Mouse (Mus musculus): ENCODE measurements around the gene Sh3rf1.
"Not testable (repeated sequence)": the region's sequence is repeated elsewhere in the genome, so short reads cannot be mapped to it uniquely, and the experiment has no call there.

The Sh3rf1 gene

DNA sequence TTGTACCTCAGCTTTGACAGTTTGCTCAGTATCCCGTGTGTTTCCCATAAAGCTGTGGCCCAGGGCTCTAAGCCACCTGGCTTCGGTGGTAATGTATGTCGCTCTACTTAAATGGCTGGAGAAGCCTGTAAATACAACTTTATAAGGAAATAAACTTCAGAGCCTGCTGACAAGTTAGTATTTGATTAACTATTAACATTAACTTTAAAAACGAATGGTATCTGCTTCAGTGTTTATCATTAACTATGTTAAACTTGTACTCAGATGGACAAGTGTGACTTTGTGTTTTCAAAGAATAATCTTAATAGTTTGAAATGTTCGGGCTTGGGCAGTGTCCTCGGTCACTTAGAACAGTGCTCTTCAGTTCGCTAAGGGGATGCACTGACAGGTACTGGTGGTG lies 151.5 kb downstream of the Sh3rf1 start:
- DNase-seq, result no peak

DNA sequence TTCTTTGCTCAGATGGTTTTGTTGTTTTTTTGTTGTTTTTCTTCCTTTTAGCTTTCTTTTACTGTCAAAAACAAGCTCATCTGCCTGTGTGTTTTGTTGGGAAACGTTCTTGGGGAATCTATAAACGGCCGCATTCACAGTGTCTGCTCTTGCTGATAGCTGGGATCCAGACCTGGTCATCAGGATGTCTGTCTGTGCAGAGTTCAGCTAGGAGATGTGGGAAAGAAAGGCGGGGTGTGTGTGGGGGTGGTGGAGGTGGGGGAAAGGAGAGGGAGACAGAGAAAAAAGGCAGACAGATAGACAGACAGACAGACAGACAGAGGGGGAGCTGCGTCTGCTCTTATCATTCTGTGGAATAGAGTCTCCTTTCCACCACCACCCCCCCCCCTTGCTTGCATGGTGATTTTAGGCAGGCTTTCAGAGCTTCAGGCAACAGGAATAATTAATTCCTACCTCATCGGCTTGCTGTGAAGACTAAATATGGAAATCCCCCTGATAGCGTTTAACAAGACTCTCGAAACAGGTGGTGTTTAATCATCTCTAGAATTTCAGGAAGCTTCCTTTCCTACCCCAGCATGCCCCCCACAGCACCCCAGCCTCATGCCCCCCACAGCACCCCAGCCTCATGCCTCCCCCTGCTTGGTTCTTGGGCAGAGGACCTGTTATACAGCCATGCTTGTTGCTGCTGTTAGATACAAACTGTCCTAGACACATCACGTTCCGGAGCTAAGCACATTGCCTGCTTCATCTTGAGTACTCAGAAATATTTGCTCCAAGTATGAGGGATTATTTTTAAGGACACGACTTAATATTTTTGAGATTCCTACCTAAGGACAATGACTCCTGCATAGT lies 155.4 kb downstream of the Sh3rf1 start:
- DNase-seq, result no peak

DNA sequence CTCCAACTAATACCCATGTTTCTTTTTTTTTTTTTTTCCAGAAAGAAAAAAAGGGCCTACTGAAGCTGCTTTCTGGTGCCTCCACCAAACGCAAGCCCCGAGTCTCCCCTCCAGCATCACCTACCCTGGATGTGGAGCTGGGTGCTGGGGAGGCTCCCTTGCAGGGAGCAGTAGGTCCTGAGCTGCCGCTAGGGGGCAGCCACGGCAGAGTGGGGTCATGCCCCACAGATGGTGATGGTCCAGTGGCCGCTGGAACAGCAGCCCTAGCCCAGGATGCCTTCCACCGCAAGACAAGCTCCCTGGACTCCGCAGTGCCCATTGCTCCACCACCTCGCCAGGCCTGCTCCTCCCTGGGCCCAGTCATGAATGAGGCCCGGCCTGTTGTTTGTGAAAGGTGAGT lies 160.9 kb downstream of the Sh3rf1 start:
- DNase-seq, result peak in 1 of 2 experiments; percentile 66

DNA sequence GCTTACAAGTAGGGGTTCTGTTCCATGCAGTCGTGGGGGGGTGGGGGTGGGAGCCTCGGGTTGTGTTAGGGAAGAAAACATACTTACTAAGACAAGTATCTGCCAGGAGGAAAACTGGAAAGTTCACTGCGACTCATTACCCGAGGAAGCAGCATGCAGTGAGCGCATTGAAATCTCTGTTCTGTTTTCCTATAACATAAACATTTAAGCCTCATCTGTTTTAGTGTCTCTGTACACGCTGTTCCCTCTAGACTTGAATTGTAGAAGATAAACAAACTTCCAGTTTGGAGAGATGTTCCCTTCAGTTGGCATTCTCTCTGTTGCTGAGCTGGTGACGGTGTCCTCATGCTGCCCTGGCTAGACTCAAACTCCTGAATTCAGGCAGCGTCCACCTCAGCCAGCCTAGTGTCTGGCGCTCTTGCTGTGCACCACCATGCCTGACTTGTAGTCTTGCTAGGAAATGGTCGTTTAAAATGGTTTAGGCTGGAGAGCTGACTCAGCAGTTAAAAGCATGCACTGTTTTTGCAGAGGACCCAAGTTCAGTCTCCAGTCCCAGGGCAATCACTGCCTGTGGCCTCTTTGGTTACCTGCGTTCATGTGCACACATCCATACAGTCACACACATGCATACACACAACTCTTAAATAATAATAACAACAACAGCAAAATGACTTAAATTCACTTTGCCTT lies 162.0 kb downstream of the Sh3rf1 start:
- DNase-seq, result no peak

DNA sequence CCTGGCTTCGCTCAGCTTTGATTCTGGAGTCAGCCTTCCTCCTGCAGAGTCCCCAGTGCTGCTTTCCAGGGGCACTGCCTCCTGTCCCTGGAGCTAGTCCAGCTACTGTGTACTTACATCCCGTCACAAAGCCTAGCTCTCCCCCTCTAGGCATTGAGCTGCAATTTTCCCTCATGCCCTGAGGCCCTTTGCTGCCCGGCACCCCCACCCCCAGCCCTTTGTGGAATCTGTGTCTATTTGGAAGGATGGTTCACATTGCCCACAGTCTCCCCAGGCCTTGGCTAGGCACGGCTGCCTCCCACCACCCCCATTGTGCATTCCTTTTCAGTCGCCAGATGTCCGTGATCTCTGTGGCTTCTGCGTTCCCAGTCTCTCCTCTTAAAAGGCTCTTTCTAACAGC lies 163.0 kb downstream of the Sh3rf1 start:
- no peak for DNase-seq

DNA sequence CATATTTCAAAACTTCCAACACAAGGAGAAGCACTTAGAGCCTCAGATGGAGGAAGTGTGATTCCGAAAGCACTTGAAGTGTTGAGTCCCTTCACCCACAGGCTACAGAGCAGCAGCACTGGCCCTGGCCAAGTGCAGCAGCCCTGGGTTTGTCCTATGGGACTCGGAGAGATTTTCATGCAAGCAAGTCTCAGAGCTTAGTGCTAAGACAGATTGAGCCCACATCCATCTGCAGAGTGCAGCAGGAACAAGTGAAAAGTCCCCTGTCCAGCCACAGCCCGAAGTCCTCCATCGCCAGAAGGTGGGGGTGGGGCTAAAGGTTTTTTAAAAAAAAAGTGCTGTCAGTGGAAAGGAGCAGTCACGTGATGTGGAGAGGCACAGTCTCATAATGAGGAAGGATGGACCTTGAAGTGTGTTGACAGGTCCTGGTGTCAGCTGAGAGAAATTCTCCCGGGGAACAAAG lies 163.9 kb downstream of the Sh3rf1 start:
- DNase-seq, result peak; percentile 46 to 68

DNA sequence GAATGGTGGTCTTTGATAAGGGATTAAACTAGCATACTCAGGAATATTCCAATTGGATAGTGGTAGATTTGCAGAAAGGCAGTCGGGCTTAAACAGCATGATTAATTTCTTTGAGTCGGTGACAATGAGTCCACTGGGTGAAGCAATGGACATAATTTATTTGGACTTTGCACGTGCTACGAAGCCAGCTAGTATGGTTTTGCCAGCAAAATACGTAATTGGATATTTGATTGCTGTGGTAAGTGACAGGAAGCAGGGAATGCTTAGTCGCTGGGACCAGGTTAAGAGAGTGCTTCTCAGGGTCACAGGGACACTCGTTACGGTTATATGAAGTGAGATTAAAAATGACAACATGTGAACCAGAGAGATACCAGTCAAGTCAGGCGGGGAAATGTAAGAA lies 164.7 kb downstream of the Sh3rf1 start:
- no peak for DNase-seq

DNA sequence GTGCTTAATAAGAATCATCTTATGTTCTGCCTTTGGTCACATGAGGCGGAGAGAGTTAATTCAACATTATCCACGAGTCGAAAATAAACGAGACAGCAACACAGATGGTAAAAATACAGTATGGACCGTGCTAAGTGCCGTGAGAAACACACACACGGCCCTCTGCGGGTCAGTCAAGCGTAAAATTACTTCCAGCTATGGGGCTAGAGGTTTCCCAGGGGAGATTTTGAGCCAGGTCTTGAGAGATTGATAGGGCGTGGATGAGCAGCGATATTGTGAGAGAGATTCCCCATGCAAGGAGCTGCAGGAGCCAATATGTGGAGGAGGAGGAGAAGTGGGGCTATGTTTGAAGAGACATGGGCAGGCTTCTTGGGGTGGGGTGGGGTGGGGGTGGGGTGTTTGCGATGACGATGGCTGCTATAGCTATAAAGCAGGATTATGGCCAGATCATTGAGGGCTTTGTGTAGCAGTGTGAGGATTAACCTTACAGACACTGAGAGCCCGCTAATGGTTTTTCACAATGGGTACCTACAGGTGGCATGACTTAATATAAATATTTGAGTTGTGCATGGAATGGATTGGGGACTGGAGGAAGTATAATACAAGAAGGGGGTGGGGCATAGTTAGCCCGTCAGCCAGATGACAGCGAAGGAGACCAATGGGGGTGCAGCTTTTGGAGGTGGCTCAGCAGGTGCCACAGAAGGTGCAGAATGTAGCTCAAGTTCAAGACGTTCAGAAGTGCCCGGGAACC lies 166.8 kb downstream of the Sh3rf1 start:
- DNase-seq, result no peak

DNA sequence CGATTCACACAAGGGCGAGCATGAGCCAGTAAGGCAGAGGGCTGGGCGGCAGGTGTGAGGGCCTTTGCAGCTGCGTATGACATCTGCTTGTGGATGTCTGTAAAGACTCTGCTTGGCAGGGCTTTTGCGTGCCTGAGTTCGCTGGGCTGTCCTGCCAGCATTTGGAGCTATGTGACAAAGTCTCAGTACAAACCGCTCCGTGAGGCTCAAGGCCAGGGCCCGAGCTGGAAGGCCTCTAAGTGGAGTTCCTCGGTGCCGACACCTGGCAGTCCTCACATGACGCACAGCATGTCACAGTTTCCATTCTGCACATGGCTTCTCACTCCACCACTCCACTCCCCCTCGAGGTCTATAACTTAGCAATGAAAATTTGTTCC lies 167.4 kb downstream of the Sh3rf1 start:
- DNase-seq, result peak in 1 of 2 experiments; percentile 49

DNA sequence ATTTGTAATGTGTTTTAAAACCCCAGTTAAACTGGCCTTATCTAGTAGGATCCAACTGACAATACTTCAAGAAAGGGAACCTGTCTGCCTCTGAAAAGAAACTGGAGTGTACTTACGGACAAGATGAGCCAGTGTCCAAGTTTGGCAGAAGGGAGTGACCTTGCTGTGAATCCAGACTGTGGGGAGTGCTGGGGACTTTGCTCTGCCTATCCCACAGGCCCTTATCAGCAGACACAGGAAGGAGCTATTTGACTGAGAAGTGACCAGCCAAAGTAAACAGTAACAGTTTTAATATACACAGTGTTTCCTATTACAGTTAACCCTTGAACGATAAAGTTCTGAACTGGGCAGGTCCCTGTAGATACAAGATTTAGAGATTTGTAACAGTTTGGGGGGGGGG lies 173.5 kb downstream of the Sh3rf1 start:
- DNase-seq, result peak in 1 of 2 experiments; percentile 40

DNA sequence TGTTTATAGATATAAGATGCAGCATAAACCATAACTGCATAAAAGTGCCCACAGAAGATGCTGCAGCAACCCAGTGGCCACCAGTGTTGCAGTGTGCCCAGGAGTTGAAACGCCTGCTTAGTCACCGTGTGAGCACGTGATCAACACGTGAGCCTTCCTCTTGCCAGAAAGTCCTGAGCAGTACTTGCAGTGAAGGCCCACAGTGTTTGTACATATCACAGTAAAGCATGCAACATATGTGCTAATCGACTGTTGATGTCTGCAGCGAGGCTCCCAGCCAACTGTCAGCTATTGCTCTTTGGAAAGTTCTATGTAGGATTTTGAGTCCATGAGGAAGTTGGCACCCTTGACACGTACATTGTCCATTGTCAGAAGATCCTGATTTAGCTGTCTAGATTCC lies 174.1 kb downstream of the Sh3rf1 start:
- DNase-seq, result peak; percentile 69 to 78

DNA sequence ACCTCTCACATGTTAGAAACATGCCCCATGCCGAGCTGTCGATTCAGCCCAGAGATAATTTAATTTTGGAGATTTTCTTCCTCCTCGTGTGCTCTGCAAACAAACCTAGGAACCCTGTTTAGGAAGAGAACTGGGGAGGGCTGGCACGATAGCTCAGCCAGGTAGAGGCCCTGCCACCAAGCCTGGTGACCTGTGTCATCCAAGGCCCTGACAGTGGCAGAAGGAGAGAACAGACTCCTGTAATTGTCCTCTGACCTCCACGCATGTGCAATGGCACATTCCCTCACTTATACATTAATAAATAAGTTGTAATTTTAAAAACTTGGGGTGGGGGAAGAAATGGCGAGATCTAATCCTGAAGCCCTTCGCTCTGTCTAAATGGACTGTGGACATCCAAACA lies 179.2 kb downstream of the Sh3rf1 start:
- no peak for DNase-seq

DNA sequence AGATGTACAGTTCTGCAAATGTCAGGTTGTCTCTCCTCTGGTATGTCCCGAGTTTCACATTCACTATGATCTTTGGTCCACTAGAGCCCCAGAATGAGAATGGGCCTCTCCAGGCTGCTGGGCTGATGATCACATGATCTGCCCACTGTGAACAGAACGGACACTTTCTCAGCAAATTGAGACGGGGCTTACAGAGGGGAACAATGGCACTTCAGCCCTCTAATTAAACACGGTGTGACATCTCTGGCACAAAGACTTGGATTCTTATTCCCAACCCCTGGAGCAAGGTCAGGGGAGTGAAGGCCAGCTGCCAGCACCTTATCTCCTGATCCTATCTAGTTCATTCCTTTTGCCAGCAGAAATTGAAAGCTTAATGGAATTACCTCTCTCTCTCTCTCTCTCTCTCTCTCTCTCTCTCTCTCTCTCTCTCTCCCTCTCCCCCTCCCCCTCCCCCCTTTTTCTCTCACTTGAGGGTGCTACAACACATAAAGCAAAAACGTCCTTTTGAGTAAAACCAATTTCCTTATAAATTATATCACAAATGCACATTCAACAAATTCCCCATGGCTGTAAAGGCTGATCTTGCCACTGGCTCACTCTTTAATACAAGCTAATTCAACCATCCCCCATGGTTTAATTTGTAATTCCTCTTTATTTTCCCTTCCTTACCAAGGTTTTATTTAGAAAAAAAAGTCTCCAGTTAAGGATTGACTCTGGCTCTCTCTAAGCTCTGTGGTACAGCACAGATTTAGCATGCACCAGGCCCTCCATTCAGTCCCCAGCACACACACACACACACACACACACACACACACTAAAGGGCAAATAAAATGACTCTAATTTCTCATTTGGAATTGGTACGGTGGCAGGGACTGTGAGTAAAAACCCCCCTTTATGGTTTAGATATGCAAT lies 179.8 kb downstream of the Sh3rf1 start:
- DNase-seq, result peak; percentile 38 to 57

DNA sequence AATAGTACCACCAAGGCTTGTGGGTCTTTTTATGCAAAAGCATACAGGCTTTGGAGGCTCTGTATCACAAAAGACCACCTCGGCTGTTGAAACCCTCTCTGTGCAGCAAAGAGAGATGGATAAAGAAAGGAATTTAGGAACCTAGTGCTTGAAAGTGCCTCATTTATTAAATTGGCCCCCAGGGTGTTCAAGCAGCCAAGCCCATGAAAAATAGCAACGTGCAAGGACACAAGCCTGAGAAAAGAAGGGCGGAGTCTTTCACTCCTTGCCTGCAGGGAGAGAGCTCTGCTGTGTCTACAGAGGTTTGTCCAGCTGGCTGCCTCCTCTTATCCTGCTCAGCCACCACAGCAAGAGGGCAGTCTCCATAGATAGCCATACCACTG lies 180.5 kb downstream of the Sh3rf1 start:
- DNase-seq, result peak in 1 of 2 experiments; percentile 39

DNA sequence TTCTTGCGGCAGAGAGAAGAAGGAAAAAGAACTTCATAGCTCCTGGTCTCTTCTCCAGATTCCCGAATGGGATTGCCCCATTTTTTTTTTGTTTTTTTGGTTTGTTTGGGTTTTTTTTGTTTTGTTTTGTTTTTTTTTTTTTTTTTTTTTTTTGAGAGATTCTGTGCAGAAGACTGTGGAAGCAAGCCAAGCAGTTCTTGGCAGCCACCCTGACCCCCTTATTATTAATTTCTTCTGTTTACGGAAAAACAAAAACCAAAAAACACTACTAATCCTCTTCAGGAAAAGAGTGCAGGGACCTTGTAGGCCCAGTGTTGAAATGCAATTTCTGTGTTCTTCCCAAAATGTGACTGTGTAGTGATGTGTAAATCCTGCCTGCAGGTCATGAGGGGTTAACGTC lies 185.4 kb downstream of the Sh3rf1 start:
- peak; percentile 43 to 44 for DNase-seq

DNA sequence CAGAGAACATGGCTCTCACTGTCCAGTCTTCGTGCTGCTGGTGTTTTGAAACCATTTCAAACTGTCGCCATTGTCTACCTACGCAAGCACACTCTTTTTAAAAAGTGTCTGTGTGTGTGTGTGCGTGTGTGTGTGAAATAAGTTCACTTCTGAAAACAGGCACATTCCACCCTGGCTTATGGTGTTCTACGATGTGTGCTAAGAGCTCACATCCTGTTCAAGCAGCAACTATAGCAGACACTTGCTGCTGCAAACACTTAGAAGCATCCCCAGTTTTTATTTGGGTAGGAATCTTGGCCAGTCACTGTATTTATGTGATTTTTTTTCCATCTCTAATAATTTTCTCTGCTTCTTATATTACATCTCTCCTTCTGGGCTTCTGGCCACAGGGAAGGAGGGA lies 186.0 kb downstream of the Sh3rf1 start:
- DNase-seq, result not testable (repeated sequence)

DNA sequence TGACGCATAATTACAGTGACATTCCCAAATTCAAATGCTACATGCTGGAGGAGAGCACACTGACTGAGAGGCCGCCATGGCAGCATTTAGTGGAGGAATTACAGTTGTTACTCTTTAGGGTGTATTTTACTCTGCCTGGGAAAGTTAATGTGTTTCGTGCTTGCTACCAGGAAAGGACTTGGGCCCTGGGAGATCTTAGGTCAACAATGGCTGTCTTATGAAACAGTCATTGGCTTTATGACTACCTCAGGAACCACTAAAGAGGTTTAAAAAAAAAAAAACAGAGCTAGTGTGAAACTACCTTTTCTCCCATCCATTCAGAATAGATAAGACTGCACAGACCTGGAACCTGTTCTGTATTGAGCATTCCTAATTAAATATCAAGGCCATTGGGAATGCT lies 195.8 kb downstream of the Sh3rf1 start:
- no peak for DNase-seq

DNA sequence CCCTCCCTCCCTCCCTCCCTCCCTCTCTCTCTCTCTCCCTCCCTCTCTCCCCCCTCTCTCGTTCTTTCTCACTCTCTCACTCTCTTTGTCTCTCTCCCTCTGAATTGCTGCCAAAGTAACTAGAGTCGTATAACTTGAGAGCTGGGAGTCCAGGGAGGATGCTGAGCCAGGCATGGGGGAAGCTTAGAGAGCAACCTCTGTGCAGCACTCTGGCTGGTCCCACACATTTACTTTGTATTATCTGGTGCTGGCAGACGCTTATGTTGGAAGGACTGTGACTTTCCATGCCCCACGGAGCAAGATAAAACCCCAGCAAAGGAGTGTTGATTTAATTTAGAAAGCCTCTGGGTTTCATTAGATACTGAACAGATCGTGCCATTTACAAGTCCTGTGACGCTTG lies 196.5 kb downstream of the Sh3rf1 start:
- DNase-seq, result no peak

DNA sequence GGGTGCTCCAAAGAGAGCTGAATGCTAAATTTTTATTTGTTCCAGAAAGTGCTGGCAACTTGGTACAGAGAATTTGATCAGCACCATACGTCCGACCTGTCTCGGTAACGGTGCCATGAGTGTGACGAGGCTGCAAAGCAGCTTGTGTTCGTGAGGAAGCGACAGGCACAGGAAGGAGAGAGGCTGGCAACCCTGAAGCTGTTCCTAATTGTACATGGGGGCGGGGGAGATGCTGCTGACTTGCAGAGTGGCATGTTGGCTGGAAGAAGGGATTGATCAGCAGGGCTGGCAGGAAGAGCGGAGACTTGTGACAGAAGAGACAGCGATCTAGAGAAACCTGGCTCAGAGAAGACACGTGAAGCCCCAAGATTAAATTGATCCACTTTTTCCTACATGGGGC lies 197.9 kb downstream of the Sh3rf1 start:
- no peak for DNase-seq

DNA sequence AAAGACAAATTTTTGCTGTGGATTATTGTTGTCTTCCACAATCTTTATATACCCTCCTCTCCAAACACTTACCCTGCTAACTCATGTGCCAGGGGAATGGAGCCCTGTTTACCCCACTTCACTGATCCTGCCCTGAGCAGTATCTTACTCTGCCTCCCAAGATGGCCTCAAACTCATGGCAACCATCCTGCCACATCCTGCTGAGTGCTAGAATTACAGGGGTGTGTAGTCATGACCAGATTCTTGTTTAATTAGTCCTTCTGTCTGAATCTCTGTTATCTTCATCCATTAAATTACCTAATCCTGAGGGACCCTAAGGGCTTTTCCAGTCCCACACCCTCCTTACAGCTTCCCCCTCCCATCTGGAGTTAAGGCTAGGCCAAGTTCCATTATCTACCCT lies 201.5 kb downstream of the Sh3rf1 start:
- no peak for DNase-seq

DNA sequence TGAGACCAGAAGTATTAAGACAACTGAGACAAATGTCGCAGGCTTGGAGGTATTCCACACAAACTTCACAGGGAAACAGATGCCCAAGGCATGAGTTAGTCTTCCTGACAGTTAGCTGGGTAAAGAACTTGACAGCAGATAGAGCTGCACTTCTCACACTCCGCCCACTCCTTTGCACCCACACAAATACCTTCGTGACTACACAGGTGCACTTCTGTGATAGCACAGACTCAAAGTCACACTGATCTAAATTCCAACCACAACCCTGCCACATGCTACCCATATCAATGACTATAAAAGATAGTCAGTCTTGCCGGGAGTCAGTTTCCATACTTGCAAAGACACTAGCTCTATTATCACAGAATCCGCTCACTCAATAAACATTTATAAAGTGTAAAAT lies 202.4 kb downstream of the Sh3rf1 start:
- no peak for DNase-seq

DNA sequence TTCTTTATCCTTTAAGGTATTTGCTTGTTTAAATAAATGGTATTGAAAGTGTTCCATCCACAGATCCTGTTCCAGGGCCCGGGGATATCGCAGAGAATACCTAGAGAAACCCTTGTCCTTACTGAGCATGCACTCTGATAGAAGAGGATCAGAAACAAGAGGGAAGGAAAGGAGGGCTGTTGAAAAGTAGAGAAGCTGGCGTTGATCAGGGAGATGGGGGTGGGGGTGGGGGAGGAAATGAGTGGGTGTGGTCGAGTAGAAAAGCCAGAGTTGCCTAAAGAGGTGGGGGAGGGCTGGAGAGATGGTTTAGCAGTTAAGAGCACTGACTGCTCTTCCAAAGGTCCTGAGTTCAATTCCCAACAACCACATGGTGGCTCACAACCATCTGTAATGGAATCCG lies 203.0 kb downstream of the Sh3rf1 start:
- DNase-seq, result no peak
